Mouse (Mus musculus) erythroblast, embryonic 14.5 days (primary cell): Measurements from ENCODE around the gene Bmp3.

Experiments
- GATA1 ChIP-seq: IDR thresholded peaks from 2 replicates; pipeline ENCODE4 v1.6.1; 2012; ENCODE audit warnings: low read length, inconsistent platforms, mixed read lengths
- TAL1 ChIP-seq: IDR thresholded peaks from 3 replicates; pipeline ENCODE4 v1.6.1; 2012; ENCODE audit warnings: low read length, inconsistent platforms, mixed read lengths

DNA sequence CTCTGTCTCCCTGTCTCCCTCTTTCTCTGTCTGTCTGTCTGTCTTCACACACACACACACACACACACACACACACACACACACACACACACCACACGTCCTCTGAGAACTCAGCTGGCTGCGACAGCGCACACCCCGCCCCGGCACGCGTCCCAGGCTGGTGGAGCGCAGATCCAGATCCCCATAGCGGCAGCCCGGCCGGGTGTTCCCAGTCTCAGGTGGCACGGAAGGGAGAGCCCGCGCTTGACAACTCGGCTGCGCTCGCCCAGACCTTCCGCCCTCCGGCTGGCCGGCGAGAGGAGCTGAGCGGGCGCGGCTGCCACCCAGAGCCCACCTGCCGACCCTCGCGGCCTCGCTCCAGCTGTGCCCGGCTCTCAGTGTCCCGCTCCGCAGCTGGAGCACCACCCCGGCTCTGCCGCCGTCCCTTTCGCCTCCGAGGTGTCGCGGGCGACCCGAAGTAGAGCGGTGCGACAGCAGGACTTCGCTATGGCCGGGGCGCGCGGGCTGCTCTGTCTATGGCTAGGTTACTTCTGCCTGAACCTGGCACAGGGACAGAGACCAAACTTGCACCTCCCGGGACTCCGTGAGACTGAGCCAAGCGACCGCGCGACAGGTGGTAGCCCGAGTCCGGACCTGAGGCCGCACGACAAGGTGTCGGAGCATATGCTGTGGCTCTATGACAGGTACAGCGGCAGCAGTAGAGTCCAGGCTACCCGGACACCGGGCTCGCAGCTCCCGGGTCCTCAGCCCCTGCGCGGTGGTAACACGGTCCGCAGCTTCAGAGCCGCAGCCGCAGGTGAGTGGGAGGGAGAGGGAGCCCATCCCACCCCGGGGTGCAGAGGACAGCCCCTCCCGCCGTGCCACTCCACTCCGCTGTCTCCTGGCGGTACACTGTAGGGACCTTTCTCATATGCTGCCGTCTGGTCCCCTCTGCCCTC lies 681 bp downstream of the Bmp3 start:
- TF ChIP-seq TAL1 (no peak), GATA1 (no peak)
